Mouse (Mus musculus) heart, adult 9 months (tissue): ENCODE results near the gene Prr18.

Source experiments
- DNase-seq, 2 experiments: peaks; one replicate each; pipeline ENCODE4 v3.0.0; 2022; ENCODE audit warnings: low spot score in 2 of 2

Gene Prr18

GRCm38 (mm10) chr17:8388990-8389789 is 51.9 kb downstream of the Prr18 start:
- no peak for DNase-seq

GRCm38 (mm10) chr17:8389790-8390095 is 52.5 kb downstream of the Prr18 start:
- DNase-seq, result no peak

- DNase-seq, result no peak
Observed at GRCm38 (mm10) chr17:8390487-8390886, 53.2 kb downstream of the Prr18 start.
